Mouse (Mus musculus): Measurements from ENCODE around the gene Klrg2.
A peak's percentile ranks its signal among the peaks of the same experiment; 100 is the strongest.

Klrg2 gene

GRCm38 (mm10) chr6:38629556-38629955, 7.5 kb downstream of the Klrg2 start:
- DNase-seq (ENCODE audit: low spot score in 2 of 2): peak in 1 of 2 experiments; percentile 1

GRCm38 (mm10) chr6:38627486-38627885, 9.6 kb downstream of the Klrg2 start:
- DNase-seq (ENCODE audit: low spot score in 2 of 2): peak in 1 of 2 experiments; percentile 1

GRCm38 (mm10) chr6:38627081-38627480, 10.0 kb downstream of the Klrg2 start:
- peak in 1 of 2 experiments; percentile 1 for DNase-seq (ENCODE audit: low spot score in 2 of 2)

- DNase-seq (ENCODE audit: low spot score in 2 of 2): no peak
Observed at GRCm38 (mm10) chr6:38626086-38626485, 11.0 kb downstream of the Klrg2 start.

- DNase-seq (ENCODE audit: low spot score in 2 of 2): no peak
Observed at GRCm38 (mm10) chr6:38624439-38624838, 12.6 kb downstream of the Klrg2 start.

GRCm38 (mm10) chr6:38623457-38623856, 13.6 kb downstream of the Klrg2 start:
- DNase-seq (ENCODE audit: low spot score in 2 of 2): no peak

GRCm38 (mm10) chr6:38622406-38622805, 14.6 kb downstream of the Klrg2 start:
- DNase-seq (ENCODE audit: low spot score in 2 of 2): no peak

GRCm38 (mm10) chr6:38609892-38610291, 27.1 kb downstream of the Klrg2 start:
- DNase-seq (ENCODE audit: low spot score in 2 of 2): no peak

GRCm38 (mm10) chr6:38597481-38597880, 39.6 kb downstream of the Klrg2 start:
- DNase-seq (ENCODE audit: low spot score in 2 of 2): no peak

GRCm38 (mm10) chr6:38581711-38582110, 55.3 kb downstream of the Klrg2 start:
- no peak for DNase-seq (ENCODE audit: low spot score in 2 of 2)

GRCm38 (mm10) chr6:38580112-38580857, 56.8 kb downstream of the Klrg2 start:
- DNase-seq (ENCODE audit: low spot score in 2 of 2): no peak

- no peak for DNase-seq (ENCODE audit: low spot score in 2 of 2)
Observed at GRCm38 (mm10) chr6:38576096-38576495, 60.9 kb downstream of the Klrg2 start.

All from frontal cortex, postnatal 14 days (tissue).